Mouse (Mus musculus): Measurements from ENCODE around the gene Aanat. TPM values are rescaled to one million over a fixed set of nuclear protein-coding genes. Genes with fewer than 3 reads are reported as not detected.

Aanat gene
- not detected in 2 replicates for total RNA-seq (2021)
- long read RNA-seq: 0 reads

DNA sequence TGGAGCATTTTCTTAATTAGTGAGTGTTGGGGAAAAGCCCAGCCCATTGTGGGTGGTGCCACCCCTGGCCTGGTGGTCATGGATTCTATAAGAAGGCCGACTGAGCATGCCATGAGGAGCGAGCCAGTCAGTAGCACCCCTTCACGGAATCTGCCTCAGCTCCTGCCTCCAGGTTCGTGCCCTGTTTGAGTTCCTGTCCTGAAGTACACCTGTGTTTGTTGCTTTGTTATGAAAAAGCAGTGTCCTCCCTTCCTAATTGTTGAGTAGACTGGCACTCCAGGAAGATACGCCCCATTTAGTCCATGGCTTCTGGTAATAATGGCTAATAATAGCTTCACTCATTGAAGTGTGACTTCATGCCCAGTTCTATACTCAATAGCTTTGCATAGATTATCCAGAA is at the start of gene Aanat:
Aanat (plus strand) TSS at position 123 of the 400 bp plus-strand sequence.
- DNase-seq: no peak

DNA sequence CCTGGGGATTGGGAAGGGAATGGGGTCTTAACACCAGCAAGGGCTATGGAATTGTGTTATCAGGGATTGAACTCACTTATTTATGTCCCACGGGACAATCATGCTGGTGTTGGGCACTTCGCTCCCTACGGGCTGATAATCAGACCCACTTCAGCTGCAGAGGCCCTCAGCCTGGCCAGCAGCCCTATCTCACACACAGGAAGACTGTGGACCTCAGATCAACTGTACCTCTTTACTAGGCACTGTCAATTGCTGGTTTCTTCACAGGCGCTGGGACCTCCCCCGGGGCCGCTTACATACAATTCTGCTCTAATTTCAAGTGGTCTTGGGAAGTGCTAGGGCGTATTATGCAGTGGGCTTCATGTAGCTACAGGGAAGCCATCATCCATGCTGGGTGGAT is 49.5 kb upstream of the Aanat start:
- DNase-seq: no peak

DNA sequence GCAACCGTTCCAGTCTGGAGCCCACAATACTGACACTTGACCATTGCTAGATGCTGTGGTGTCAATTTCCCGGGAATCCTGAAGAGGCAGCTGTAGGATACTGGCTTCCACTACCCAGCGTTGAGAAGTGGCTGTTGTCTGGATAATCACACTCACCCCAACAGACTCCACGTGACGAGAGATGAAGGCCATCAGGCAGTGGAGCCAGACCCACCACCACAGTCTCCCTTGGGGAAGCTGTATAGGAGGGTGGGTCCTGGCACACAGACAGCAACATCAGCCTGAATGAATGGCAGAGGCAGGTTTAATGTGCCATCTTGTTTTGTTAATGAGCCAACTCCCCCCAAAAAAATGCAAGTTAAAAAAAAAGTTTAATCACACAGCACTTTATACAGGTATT is 48.8 kb upstream of the Aanat start:
- DNase-seq: no peak

DNA sequence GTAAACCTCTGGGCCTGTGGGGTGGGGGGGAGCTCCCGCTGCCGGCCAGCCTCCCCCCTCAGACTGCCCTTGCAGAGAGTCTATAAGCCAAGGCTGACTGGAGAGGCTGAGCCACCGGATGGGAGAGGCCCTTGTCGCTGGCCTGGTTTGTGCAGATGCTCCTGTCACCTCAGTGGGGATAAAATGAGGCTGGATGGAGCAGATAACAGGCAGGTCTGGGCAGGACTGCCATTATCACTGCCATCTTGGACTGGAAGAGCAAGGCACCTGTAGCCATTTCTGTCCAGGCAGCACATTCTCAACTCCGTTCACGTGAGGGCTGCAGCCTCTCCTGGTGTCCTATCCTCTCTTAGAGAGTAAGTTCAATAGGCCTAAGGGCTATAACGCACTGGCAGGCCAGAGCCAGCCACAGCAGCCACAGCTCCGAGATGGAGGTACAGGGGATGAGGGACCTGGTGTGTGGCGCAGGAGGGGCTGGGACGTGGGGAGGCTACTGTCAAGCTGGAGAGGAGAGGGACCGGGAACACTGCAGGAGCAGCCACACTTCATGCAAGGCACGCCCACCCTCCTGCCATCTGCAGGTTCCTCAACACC is 48.0 kb upstream of the Aanat start:
- DNase-seq: no peak

DNA sequence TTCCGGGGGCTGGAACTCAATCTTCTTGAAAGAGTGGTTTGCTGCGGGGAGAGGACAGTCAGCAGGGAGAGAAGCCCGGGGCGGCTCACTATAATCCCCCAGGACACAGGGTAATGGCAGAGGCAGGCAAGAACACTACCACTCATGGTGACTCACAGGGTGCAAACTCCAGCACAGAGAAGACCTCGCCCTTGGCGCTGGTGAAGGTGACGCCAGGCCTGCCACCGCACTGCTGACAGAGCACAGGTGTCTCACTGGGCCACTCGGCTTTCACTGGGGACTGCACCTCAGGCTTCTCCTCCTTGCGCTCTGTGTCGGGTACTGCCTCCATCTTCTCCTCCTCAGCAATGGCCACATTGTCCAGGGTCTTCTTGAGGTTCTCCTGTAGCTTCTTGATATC is 45.0 kb upstream of the Aanat start:
- DNase-seq: no peak

DNA sequence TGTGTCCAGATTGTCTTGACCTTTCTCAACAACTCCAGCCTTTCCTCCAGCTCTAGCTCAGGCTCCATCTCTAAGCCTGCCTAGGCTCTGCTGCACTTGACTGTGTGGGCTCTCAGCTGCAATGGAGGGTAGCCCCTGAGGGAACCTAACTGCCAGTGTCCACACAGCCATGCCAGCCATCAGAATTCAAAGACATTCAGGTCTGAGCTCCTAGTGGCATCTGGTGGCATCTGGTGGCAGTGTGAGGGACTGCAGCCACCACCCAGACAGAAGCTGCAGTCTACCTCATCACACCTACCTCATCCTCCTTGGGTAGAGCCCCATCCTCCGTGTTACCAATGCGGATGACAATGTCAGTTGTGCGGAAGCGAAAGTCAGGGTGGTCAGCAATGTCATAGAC is 43.1 kb upstream of the Aanat start:
- no peak for DNase-seq

DNA sequence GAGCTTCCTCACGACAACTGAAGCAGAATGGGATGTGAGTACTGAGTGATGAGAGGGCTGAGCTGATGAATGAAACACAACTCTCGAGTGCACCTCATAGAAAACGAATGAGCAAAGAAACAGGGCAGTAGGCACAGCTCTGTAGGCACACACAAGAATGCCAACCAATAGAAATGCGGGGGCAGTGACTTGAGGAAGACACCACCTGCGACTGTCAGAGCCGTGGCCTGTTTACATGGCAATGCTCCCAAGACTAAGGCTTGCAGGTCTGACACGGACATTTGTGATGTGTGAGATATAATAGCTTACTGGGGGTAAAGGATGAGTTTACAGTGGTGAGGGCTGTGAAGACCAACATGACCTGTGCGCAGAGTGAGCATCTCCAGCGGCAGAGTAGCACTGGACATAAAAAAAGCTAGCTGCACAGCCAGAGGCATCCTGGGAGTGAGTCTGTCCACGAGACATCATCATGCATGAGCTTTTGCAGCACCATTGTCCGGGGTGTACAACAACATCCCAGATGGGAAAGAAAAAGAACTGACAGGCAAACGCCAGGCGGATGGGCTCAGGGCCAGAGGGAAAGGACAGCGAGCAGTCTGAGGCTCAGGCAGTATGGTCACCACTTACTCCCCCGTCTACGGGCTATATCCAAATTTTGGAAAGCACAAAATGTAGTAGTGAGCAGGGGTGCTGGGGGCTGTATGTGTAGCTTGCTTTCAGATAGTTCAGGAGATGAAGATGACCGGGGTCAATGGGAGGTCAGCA is 38.8 kb upstream of the Aanat start:
- DNase-seq: no peak

DNA sequence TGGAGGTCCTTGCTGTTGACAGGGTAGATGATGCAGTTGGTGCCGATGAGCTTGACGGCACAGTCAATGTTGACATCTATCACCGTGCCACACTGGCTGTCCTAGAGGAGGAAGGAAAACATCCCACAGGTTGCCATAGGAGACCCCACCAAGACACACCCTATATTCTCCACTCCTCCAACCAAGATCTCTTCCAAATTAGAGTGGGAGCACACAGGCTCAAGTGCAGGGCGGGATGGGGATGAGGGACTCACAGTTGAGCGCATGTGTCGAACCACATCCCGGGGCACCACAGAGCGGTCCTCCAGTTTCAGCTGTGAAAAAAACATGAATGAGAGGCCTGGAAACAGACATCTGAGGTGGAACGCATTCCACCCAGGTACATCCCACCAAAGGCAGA is 37.5 kb upstream of the Aanat start:
- DNase-seq: no peak

DNA sequence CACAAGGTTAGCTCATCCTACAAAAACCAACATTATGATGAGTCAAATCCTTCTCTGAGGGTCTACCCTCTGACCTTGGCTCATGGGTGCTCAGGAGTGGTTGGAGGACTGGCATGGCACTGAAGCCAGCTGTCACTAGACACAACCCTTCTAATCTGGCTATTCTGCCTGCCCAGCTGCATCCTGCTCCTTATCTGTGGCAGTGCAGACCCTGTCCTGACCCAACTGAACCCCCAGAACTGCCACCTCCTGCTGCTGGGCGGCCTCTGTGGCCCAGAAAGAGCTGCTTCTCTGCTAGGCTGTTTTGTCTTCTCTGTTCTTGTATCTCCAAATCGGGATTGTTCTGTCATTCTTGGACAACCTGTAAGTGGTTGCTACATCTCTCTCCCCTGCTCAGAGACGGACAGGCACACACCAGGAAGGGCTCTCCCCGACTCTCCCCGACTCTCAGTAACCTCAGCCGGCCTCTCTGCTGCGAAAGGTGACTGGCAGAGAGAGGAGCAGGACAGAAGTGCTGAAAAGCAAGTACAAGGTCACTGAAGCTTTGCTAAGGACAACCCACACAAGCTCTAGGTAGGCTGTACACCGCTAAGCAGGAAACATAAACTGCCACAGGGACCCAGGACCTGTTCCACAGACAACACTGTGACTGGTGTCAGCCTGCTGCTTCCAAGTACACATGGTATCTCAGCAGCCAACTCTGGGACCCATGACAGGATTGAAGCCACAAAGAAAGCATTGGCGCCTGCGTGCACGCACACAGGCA is 36.8 kb upstream of the Aanat start:
- DNase-seq: no peak

DNA sequence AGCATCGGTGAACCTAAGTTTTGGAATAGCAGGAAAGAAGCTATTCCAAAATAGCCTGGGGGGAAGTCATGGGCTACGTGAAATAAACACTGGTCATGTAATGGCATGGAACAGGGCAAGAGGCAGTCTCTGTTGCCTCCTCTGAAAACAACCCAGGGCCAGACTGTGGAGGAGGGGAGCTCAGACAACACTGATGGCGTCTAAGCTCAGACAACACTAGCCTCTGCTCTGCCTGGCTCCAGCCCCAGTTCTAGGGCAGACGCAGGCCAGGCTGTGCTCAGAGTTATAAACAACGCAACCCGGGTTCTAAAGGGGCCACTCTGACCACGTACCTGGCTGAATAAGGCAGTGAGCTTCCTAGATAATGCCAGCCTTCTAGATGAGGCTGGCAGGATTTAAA is 35.5 kb upstream of the Aanat start:
- DNase-seq: no peak

DNA sequence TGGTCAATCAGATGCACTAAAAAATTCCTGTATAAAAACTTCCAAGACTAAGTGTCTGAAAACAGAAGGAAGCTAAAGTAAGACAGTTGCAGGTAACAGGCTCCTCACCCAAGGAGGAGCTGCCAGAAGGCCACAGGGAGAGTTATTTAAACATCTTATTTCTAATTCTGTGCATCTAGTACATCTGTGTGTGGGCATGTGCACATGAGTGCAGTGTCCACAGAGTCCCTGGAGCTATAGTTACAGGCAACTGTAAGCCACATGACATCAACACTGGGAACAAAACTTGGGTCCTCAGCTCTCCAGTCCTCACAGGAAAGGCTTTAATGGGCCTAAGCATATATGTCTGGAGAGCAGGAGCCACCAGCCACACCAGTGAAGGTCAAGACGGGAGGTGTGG is 34.0 kb upstream of the Aanat start:
- no peak for DNase-seq

DNA sequence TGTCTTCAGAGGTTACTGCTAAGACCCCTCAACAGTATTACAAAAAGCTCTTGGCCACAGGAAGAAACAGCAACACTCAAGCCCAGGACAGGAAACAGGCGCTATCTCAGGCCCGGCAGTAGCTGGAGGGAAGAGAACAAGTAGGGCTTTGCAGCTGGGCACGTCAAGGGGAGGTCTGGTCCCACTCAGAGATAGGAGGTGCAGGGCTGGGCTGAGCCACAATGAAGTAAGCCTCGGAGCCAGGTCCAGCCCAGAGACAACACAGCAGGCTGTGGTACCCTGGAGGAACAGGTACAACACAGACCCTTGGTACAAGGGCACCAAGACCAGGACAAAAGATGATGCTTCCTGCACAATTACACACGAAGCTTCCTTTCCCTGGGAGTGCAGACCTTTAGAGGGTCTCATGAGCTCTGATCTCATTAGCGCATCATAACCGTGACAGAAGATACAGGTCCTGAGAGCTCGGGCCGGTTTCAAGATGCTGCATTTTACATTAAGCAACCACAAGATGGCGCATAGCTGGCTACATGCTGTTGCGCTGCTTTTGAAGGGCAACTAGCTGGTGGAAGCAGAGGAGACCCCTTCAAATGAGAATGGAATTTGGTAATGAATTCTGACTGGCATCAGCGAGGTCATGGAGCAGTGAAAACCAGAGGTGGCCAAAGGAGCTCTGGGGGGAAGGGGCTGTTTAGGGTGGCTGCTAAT is 31.9 kb upstream of the Aanat start:
- no peak for DNase-seq

DNA sequence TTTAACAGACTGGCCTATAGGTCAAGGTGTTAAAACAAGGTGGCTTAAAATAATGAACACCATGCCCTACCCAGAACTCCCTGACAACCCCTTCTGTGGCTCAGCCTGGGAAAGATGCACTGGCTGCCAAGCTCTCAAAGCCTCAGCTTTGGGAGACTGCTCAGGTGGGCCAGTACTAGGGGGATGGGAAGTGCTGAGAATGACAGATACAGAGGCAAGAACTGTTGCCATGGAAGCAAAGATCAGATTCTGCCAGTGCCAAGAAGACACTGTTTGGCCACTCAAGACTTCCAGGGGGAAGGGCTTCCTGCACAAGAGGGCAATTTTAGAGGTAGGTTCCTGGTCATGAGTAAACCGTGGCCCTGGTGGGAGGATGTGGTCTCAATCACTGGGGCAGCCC is 30.7 kb upstream of the Aanat start:
- no peak for DNase-seq

DNA sequence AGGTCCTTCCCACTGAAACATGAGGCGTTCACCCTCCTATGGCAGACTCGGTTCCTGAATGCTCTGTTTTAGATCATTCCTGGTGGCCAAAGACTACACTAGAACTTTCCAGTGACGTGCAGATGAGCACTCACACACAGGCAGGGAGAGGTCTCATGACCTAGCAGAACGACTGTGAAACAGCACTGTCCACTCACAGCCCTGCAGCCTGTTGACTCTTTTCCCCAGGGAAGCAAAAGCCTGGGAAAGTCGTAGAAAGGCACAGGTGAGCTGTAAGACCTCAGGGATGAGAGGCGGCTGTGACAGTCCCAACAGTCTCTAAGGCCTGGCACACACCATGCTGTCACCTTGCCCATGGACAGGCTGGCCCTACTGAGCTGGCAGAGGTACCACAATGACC is 29.9 kb upstream of the Aanat start:
- no peak for DNase-seq

DNA sequence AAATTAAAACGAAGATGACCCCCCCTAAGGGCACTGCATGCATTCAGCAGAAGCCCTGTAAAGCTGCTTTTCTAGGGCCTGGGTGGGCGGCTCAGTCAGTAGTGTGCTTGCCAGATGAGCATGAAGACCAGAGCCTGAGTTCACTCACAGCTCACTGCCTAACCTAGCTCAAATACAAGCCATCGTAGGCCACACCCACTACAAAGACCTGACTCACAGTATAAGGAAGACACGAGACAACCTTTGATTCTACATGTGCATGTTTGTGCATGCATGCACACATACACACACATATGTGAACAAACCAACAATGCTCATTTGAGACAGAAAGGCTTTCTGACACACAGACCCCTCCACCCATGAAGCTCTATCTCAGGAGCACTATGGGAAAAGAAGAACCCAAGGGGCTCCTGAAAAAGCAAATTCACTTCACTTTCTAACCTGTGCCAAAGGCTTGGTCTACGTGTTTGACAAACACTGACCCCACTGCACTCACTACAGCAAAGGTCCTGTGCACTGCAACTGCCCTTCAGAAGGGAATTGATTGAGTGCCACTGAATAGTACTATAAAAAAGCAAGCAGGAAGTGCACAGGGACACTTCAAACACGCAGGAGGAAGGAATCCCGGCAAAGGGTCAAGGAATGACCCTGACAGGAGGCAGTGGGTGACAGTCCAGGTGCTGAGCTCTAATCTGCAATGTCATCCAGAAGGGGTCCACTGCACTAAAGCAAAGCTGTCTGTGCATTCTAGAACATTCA is 20.8 kb upstream of the Aanat start:
- DNase-seq: no peak

DNA sequence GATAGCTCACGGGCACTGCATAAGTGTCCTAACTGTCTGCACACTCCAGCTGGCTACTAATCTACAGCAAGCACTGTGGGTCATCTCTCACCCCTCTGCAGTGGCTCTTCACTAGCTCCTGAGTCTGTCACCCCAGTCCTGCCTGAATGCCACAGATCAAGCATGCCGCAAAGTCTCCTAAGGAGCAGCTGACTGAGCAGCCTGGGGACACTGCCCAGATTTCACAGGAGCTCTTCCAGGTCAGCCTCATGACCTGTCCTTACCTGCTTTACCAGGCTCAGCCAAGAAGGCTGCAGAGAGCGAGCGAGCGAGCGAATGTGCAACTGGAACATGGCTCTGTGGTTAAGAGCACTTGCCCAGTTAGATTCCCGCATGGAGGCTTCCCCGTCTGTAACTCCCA is 18.7 kb upstream of the Aanat start:
- DNase-seq: no peak

DNA sequence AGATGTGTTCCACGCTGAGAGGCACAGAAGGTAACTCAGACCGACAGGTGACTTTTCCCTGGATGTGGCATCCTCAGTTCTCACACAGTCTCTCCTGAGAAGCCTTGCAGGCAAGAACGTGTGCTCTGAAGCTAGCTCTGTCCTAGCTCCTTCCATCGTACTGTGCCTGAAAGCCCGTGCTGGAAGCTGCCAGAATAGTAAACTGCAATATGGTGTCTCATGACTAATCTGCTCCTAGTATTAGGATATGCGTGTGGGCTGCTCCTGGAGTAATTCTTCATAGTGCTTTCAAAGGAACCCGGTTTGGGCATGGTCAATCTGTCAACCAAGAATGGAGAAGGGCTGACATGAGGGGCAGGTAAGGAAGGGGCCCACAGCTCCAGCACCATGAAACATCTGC is 15.4 kb upstream of the Aanat start:
- DNase-seq: no peak

DNA sequence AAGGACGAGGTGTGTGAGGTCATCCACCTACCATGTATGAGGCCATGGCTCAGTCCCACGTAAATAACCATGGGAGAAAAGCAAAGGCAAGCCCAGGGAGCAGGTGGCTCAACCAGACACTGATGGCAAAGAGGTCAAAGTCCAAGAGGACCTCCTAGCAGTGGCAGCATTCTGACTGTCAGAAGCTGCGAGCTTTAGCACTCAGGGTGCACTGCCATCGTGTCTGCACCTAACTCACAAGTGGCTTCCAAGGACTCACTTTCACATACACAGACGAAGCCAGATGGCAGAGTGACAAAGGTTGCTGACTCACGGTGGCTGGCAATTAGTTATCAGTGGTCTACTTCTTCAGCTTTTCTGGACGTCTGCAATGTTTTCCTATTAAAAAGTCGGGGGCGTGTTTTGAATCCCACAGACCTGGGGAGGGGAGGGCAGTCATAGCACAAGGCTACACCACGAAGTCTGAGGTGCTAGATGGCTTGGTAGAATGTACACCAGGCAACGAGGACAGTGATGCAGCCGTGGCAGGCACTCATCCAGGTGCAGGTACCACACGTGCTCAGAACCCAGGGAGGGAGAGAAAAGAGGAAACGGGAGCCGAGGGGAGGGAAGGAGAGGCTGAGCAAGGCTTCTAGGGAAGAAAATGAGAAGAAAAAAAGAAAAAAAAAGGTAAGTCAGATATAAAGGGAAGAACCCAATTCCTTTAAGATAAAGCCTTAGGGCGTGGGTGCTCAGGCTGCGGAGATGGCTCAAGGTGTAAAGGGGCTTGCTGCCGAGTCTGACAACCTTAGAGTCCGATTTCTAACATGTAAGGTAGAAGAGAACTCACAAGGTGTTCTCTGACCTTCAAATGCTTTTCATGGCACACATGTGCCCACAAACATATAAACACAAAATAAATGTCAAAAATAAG is 14.2 kb upstream of the Aanat start:
- DNase-seq: peak; percentile 76

DNA sequence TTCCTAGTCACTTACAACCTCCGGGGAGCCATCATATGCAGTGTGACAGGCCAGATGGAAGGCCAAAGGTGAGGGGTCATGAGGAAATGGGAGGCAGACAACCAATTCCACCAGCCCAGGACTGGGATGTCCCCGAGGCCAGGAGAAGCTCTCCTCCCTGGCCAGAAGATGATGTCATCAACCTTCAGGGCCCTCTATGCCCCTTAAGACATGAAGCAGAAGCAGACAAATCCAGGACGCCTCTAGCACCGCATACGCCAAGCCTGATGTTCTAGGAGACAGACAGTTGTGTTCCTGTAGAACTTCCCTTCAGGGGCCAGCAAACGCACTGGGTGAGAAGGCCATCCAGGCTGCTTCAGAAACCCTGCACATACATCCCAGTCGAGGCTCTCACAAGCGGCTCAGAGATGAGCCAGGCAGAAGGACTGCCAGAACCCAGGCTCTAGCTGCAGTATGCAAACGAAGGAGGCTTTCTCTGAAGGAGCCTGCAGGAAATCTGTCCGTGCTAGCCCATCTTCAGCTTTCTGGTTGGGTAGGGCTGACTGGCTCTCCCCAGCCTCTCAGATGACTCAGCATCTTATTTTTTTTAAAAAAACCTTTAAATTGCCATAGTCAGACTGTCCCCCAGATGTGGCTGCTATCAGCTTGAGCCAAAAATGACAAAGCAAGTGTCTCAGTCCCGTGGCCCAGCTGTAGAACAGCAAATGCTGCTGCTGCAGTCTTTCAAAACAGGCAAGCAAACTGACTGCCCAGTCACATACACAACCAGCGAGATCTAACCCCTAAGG is 13.3 kb upstream of the Aanat start:
- no peak for DNase-seq

DNA sequence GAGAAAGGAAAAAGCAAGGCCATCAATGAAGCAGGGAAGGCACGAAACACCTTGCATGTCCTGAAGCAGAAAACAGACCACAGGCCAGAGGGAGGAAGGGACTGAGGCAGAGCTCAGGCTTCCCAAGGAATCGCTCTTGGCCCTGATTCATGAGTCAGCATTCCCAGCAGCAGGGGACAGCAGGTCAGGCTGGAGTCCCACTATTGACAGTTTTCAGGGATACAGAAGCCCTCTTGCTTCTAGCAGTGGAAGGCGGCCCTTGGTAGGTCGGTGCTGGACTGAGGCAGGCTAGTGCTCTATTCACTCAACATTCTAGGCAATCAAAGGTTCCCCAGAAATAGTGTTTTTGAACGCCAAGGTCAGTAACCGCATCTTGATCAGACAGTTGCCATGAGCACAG is 11.7 kb upstream of the Aanat start:
- no peak for DNase-seq

Measured in adrenal gland, postnatal 25 days (tissue).